ENCODE assay signal across 8 mouse cellular contexts in genomic region chr14:100558378-100558777, GRCm38 (mm10).
DNase-seq lines count a peak whose midpoint lies in the region; ATAC-seq and TF ChIP-seq lines count a peak whose summit lies in the region.

No protein-coding gene starts in this region.

- no peak overlapping the region for H3K9ac ChIP-seq in forebrain, postnatal 0 days

- no peaks in the 10 kb centered on the region for H3K36me3 ChIP-seq in forebrain, postnatal 0 days (ENCODE audit: insufficient read depth)
- no peaks in the 10 kb centered on the region for H3K36me3 ChIP-seq in hindbrain, embryonic 10.5 days

- H3K27ac ChIP-seq in cerebellum, adult 2 months (ENCODE audit: insufficient read depth, low read length), result no peak overlapping the region
- H3K27ac ChIP-seq in forebrain, postnatal 0 days (ENCODE audit: low read depth, low read length), result no peak overlapping the region
- no peak overlapping the region for H3K27ac ChIP-seq in hindbrain, embryonic 10.5 days

- no peak overlapping the region for H3K4me3 ChIP-seq in cerebellum, adult 2 months (replicated peaks; ENCODE audit: insufficient read depth, low read depth, low read length)
- no peak overlapping the region for H3K4me3 ChIP-seq in forebrain, postnatal 0 days (ENCODE audit: low read depth, low read length)
- H3K4me3 ChIP-seq in hindbrain, embryonic 10.5 days, result no peak overlapping the region

- ATAC-seq in forebrain, postnatal 0 days, result peak; percentile 18; the same call in 1 of the 2 replicates

- 13% methylated on average over 4 of the region's 4 CpGs for WGBS in cerebellum, adult 2 months
- 12% methylated on average over 4 of the region's 4 CpGs for WGBS in forebrain, postnatal 0 days
- 28% methylated on average over 4 of the region's 4 CpGs for WGBS in hindbrain, embryonic 10.5 days

- DNase-seq in cerebellum, postnatal 14 days, result peak; percentile 47 to 76
- no peak for DNase-seq in cerebellum, adult 2 months
- DNase-seq in Muller cell, postnatal 12 days (ENCODE audit: inconsistent ontology term), result peak; percentile 81
- DNase-seq in forebrain, postnatal 0 days, result peak; percentile 52
- DNase-seq in hindbrain, embryonic 10.5 days (ENCODE audit: low spot score), result peak; percentile 10
- DNase-seq in lung, postnatal 4 days, result peak; percentile 48 to 54
- DNase-seq in thymus, postnatal 0 days (ENCODE audit: low spot score), result no peak
- DNase-seq in left cerebral cortex, adult 18-20 months (ENCODE audit: low spot score in 2 of 2), result no peak

- no peaks in the 10 kb centered on the region for H3K27me3 ChIP-seq in cerebellum, adult 2 months (ENCODE audit: control insufficient read depth, insufficient read depth, low read length)
- H3K27me3 ChIP-seq in forebrain, postnatal 0 days (ENCODE audit: insufficient read depth, low read length), result no peaks in the 10 kb centered on the region
- no peaks in the 10 kb centered on the region for H3K27me3 ChIP-seq in hindbrain, embryonic 10.5 days (ENCODE audit: insufficient read depth, poor library complexity, severe bottlenecking)

- no peak for TF ChIP-seq POLR2A in cerebellum, adult 2 months (IDR thresholded peaks at IDR 0.05; ENCODE audit: borderline replicate concordance, insufficient read depth, low read length)

- H3K4me2 ChIP-seq in forebrain, postnatal 0 days (ENCODE audit: low read depth), result no peak overlapping the region

- no peaks in the 10 kb centered on the region for H3K4me1 ChIP-seq in cerebellum, adult 2 months (ENCODE audit: control insufficient read depth, insufficient read depth, low read length)
- H3K4me1 ChIP-seq in forebrain, postnatal 0 days (ENCODE audit: insufficient read depth), result no peaks in the 10 kb centered on the region
- H3K4me1 ChIP-seq in hindbrain, embryonic 10.5 days (replicated peaks), result peaks cover 5% of the 10 kb centered on the region; the same call in 1 of the 2 replicates

- no peaks in the 10 kb centered on the region for H3K9me3 ChIP-seq in forebrain, postnatal 0 days (ENCODE audit: low read length)
- H3K9me3 ChIP-seq in hindbrain, embryonic 10.5 days, result no peaks in the 10 kb centered on the region

- TF ChIP-seq CTCF in cerebellum, adult 2 months (IDR thresholded peaks at IDR 0.05; ENCODE audit: borderline replicate concordance, insufficient read depth, low read depth, low read length), result no peak
- no peak for TF ChIP-seq CTCF in forebrain, postnatal 0 days (IDR thresholded peaks at IDR 0.05; ENCODE audit: low read depth)

Comparison
In these comparisons a context has a peak if more than half of its experiments do, and no peak if none do; other contexts are left out.
1. DNase-seq: peak in cerebellum, postnatal 14 days (2 of 2), Muller cell, postnatal 12 days (single experiment), forebrain, postnatal 0 days (single experiment), hindbrain, embryonic 10.5 days (single experiment) and lung, postnatal 4 days (2 of 2); none in cerebellum, adult 2 months (0 of 2), thymus, postnatal 0 days (single experiment) and left cerebral cortex, adult 18-20 months (0 of 2).